Mouse (Mus musculus): ENCODE data around the gene Camsap3.

- TF ChIP-seq CTCF (IDR thresholded peaks at IDR 0.05; ENCODE audit: control insufficient read depth, insufficient read depth, insufficient read length) (no peak), USF1 (IDR thresholded peaks at IDR 0.05; ENCODE audit: low read depth) (no peak), MYOD1 (IDR thresholded peaks at IDR 0.05; ENCODE audit: control insufficient read depth, insufficient read length, low read depth) (no peak), MAX (IDR thresholded peaks at IDR 0.05) (no peak), FOSL1 (IDR thresholded peaks at IDR 0.05; ENCODE audit: insufficient read depth, low read length, poor library complexity, severe bottlenecking) (no peak), CEBPB (IDR thresholded peaks at IDR 0.05; ENCODE audit: low read depth) (no peak), MYOG (IDR thresholded peaks at IDR 0.05; ENCODE audit: control insufficient read depth, extremely low read depth, insufficient read length) (no peak)
Observed at GRCm38 (mm10) chr8:3576211-3576960, 10.7 kb upstream of the Camsap3 start.
